Mouse (Mus musculus): ENCODE measurements around the gene Slc16a3. TPM values are rescaled to one million over a fixed set of nuclear protein-coding genes. Genes with fewer than 3 reads are reported as not detected.

Slc16a3 gene
- total and polyA plus RNA-seq, 3 experiments, result 4.3 to 15.5 (median 13.1) TPM

- no peaks in the 10 kb centered on the region for H3K9me3 ChIP-seq (replicated peaks)
- ATAC-seq (ENCODE audit: extremely low read depth, insufficient number of reproducible peaks, low FRiP score, poor library complexity, severe bottlenecking) (no peak), DNase-seq (ENCODE audit: low spot score) (no peak)
- peaks cover 61% of the 10 kb centered on the region for H3K36me3 ChIP-seq (replicated peaks)
- no peak for TF ChIP-seq GATA2 (IDR thresholded peaks at IDR 0.05; ENCODE audit: borderline replicate concordance, low read depth, low read length)
- TF ChIP-seq GATA1 (IDR thresholded peaks at IDR 0.05; ENCODE audit: borderline replicate concordance, low read length), result no peak
- no peak for TF ChIP-seq TAL1 (conservative IDR thresholded peaks at IDR 0.05; ENCODE audit: low read depth, low read length)
- no peak for TF ChIP-seq POLR2AphosphoS5 (IDR thresholded peaks at IDR 0.05; ENCODE audit: insufficient replicate concordance, low read depth, low read length)
- no peak overlapping the region for H3K4me3 ChIP-seq (ENCODE audit: low read depth, low read length)
- peaks cover 45% of the 10 kb centered on the region for H3K4me1 ChIP-seq (ENCODE audit: insufficient read depth, low read depth, low read length)
- no peaks in the 10 kb centered on the region for H3K27me3 ChIP-seq (ENCODE audit: insufficient read depth, low read length)
Observed at GRCm38 (mm10) chr11:120993586-120993985, 45.3 kb downstream of the Slc16a3 start.

GRCm38 (mm10) chr11:120994741-120995140, 46.5 kb downstream of the Slc16a3 start:
- peaks cover 33% of the 10 kb centered on the region for H3K4me1 ChIP-seq (ENCODE audit: insufficient read depth, low read depth, low read length)
- no peak for ATAC-seq (ENCODE audit: extremely low read depth, insufficient number of reproducible peaks, low FRiP score, poor library complexity, severe bottlenecking)
- H3K36me3 ChIP-seq (replicated peaks), result peaks cover 50% of the 10 kb centered on the region
- H3K27me3 ChIP-seq (ENCODE audit: insufficient read depth, low read length), result no peaks in the 10 kb centered on the region
- no peaks in the 10 kb centered on the region for H3K9me3 ChIP-seq (replicated peaks)
- no peak for TF ChIP-seq TAL1 (conservative IDR thresholded peaks at IDR 0.05; ENCODE audit: low read depth, low read length)
- no peak for TF ChIP-seq CTCF (IDR thresholded peaks at IDR 0.05; ENCODE audit: low read depth, low read length)
- TF ChIP-seq GATA1 (IDR thresholded peaks at IDR 0.05; ENCODE audit: borderline replicate concordance, low read length), result no peak
- TF ChIP-seq POLR2AphosphoS5 (IDR thresholded peaks at IDR 0.05; ENCODE audit: insufficient replicate concordance, low read depth, low read length), result no peak
- TF ChIP-seq GATA2 (IDR thresholded peaks at IDR 0.05; ENCODE audit: borderline replicate concordance, low read depth, low read length), result no peak
- no peak for DNase-seq (ENCODE audit: low spot score)
- no peak overlapping the region for H3K4me3 ChIP-seq (ENCODE audit: low read depth, low read length)

GRCm38 (mm10) chr11:121001966-121002365, 53.7 kb downstream of the Slc16a3 start:
- TF ChIP-seq CTCF (IDR thresholded peaks at IDR 0.05; ENCODE audit: low read depth, low read length), result no peak
- peaks cover 3% of the 10 kb centered on the region; the same call in 1 of the 2 replicates for H3K4me1 ChIP-seq (ENCODE audit: insufficient read depth, low read depth, low read length)
- H3K36me3 ChIP-seq (replicated peaks), result peaks cover 3% of the 10 kb centered on the region
- no peak for ATAC-seq (ENCODE audit: extremely low read depth, insufficient number of reproducible peaks, low FRiP score, poor library complexity, severe bottlenecking)
- no peak overlapping the region for H3K4me3 ChIP-seq (ENCODE audit: low read depth, low read length)
- peaks cover 25% of the 10 kb centered on the region for H3K27me3 ChIP-seq (ENCODE audit: insufficient read depth, low read length)
- H3K9me3 ChIP-seq (replicated peaks), result no peaks in the 10 kb centered on the region
- DNase-seq (ENCODE audit: low spot score), result no peak

DNA sequence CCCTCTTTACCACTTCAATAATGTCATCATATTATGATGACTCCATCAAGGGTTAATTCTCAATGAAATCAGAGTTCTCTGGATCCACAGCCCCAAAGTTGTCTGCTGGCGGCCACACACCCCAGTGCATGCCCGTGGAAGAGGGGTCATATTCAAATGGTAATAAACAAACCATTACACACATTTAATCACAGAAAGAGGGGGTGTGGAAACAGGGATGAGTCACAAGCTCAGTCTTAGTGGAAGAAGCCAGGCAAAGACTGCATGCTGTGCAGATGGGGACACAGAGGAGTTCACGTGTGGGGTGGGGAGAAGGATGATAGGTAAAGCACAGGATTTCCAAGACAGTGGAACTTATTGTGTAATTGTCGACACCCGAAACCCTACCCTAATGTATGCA, 56.0 kb downstream of the Slc16a3 start:
- ATAC-seq (ENCODE audit: extremely low read depth, insufficient number of reproducible peaks, low FRiP score, poor library complexity, severe bottlenecking), result no peak
- H3K4me1 ChIP-seq (ENCODE audit: insufficient read depth, low read depth, low read length), result peaks cover 3% of the 10 kb centered on the region; the same call in 1 of the 2 replicates
- no peak overlapping the region for H3K4me3 ChIP-seq (ENCODE audit: low read depth, low read length)
- H3K9me3 ChIP-seq (replicated peaks), result no peaks in the 10 kb centered on the region
- H3K36me3 ChIP-seq (replicated peaks), result no peaks in the 10 kb centered on the region
- TF ChIP-seq GATA2 (IDR thresholded peaks at IDR 0.05; ENCODE audit: borderline replicate concordance, low read depth, low read length) (no peak), POLR2AphosphoS5 (IDR thresholded peaks at IDR 0.05; ENCODE audit: insufficient replicate concordance, low read depth, low read length) (no peak), CTCF (IDR thresholded peaks at IDR 0.05; ENCODE audit: low read depth, low read length) (no peak), TAL1 (conservative IDR thresholded peaks at IDR 0.05; ENCODE audit: low read depth, low read length) (no peak), GATA1 (IDR thresholded peaks at IDR 0.05; ENCODE audit: borderline replicate concordance, low read length) (no peak)
- H3K27me3 ChIP-seq (ENCODE audit: insufficient read depth, low read length), result peaks cover 37% of the 10 kb centered on the region
- no peak for DNase-seq (ENCODE audit: low spot score)

GRCm38 (mm10) chr11:121006184-121006583, 57.9 kb downstream of the Slc16a3 start:
- Histone ChIP-seq H3K27me3 (ENCODE audit: insufficient read depth, low read length) (peaks cover 46% of the 10 kb centered on the region), H3K4me3 (ENCODE audit: low read depth, low read length) (no peak overlapping the region), H3K36me3 (replicated peaks) (no peaks in the 10 kb centered on the region), H3K4me1 (ENCODE audit: insufficient read depth, low read depth, low read length) (peaks cover 3% of the 10 kb centered on the region; the same call in 1 of the 2 replicates), H3K9me3 (replicated peaks) (no peaks in the 10 kb centered on the region)
- TF ChIP-seq POLR2AphosphoS5 (IDR thresholded peaks at IDR 0.05; ENCODE audit: insufficient replicate concordance, low read depth, low read length), result no peak
- no peak for TF ChIP-seq TAL1 (conservative IDR thresholded peaks at IDR 0.05; ENCODE audit: low read depth, low read length)
- TF ChIP-seq CTCF (IDR thresholded peaks at IDR 0.05; ENCODE audit: low read depth, low read length), result no peak
- TF ChIP-seq GATA2 (IDR thresholded peaks at IDR 0.05; ENCODE audit: borderline replicate concordance, low read depth, low read length), result no peak
- no peak for TF ChIP-seq GATA1 (IDR thresholded peaks at IDR 0.05; ENCODE audit: borderline replicate concordance, low read length)
- no peak for ATAC-seq (ENCODE audit: extremely low read depth, insufficient number of reproducible peaks, low FRiP score, poor library complexity, severe bottlenecking)
- no peak for DNase-seq (ENCODE audit: low spot score)

DNA sequence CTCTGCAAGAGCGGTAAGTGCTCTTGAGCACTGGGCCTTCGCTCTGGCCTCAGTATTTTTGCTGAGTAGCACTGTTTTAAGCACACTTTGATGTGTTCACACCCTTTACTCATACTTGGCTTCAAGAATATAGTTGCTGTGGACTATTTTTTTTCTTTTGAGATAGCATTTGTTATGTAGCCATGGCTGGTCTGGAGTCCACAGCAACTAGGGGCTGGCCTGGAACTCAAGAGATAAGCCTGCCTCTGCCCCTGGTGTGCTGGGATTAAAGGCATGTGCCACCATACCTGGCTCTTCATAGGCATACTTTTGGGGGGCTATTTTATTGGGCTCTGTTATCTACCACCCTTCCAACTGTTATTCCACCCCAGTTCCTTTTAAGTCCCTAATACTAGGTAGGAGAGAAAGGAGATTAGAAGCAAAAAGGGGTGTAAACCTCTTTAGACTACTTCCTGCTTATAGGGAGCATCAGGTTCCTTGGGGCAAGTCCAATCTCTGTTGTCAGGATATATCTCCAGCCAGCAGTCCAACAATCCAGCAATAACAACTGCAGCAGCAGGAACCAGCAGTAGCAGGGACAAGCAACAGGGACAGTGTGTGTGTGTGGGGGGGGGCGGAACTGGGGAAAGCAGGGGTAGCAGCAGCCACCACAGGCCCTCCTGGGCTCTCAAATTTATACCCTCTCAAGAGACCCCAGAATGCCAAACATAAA, 61.9 kb downstream of the Slc16a3 start:
- TF ChIP-seq GATA2 (IDR thresholded peaks at IDR 0.05; ENCODE audit: borderline replicate concordance, low read depth, low read length), result no peak
- TF ChIP-seq TAL1 (conservative IDR thresholded peaks at IDR 0.05; ENCODE audit: low read depth, low read length), result no peak
- TF ChIP-seq GATA1 (IDR thresholded peaks at IDR 0.05; ENCODE audit: borderline replicate concordance, low read length), result no peak
- TF ChIP-seq CTCF (IDR thresholded peaks at IDR 0.05; ENCODE audit: low read depth, low read length), result no peak
- TF ChIP-seq POLR2AphosphoS5 (IDR thresholded peaks at IDR 0.05; ENCODE audit: insufficient replicate concordance, low read depth, low read length), result no peak
- H3K27me3 ChIP-seq (ENCODE audit: insufficient read depth, low read length), result peaks cover 52% of the 10 kb centered on the region
- H3K9me3 ChIP-seq (replicated peaks), result no peaks in the 10 kb centered on the region
- no peaks in the 10 kb centered on the region for H3K36me3 ChIP-seq (replicated peaks)
- H3K4me1 ChIP-seq (ENCODE audit: insufficient read depth, low read depth, low read length), result peaks cover 3% of the 10 kb centered on the region; the same call in 1 of the 2 replicates
- H3K4me3 ChIP-seq (ENCODE audit: low read depth, low read length), result no peak overlapping the region
- DNase-seq (ENCODE audit: low spot score) (no peak), ATAC-seq (ENCODE audit: extremely low read depth, insufficient number of reproducible peaks, low FRiP score, poor library complexity, severe bottlenecking) (no peak)

Other genes starting within 250 kb of the Slc16a3 start
- 250 and 284 TPM in 2 replicates for gene Cenpx, start 234.7 kb upstream of the Slc16a3 start, total RNA-seq (2014; fragmentation: Nextera tagmentation)
- gene Cenpx, start 234.7 kb upstream of the Slc16a3 start, total RNA-seq (2017), result 67.2 and 81.2 TPM in 2 replicates
- gene Cenpx, start 234.7 kb upstream of the Slc16a3 start, polyA plus RNA-seq (2012), result 60.9 and 158 TPM in 2 replicates
- 6.4 and 12.1 TPM in 2 replicates for gene Lrrc45, start 234.6 kb upstream of the Slc16a3 start, total RNA-seq (2014; fragmentation: Nextera tagmentation)
- 20.0 and 22.2 TPM in 2 replicates for gene Lrrc45, start 234.6 kb upstream of the Slc16a3 start, total RNA-seq (2017)
- 23.3 and 25.4 TPM in 2 replicates for gene Lrrc45, start 234.6 kb upstream of the Slc16a3 start, polyA plus RNA-seq (2012)
- gene Rac3, start 227.0 kb upstream of the Slc16a3 start, total RNA-seq (2014; fragmentation: Nextera tagmentation), result 2.1 TPM in 1 of 2 replicates, not detected in the other
- 0.66 and 0.81 TPM in 2 replicates for gene Rac3, start 227.0 kb upstream of the Slc16a3 start, total RNA-seq (2017)
- 1.3 and 2.6 TPM in 2 replicates for gene Rac3, start 227.0 kb upstream of the Slc16a3 start, polyA plus RNA-seq (2012)
- gene Dcxr, start 221.2 kb upstream of the Slc16a3 start, total RNA-seq (2014; fragmentation: Nextera tagmentation), result 16.6 and 37.5 TPM in 2 replicates
- 13.1 and 18.4 TPM in 2 replicates for gene Dcxr, start 221.2 kb upstream of the Slc16a3 start, total RNA-seq (2017)
- 21.0 and 24.2 TPM in 2 replicates for gene Dcxr, start 221.2 kb upstream of the Slc16a3 start, polyA plus RNA-seq (2012)
- not detected in 2 replicates for gene Cbr2, start 216.4 kb upstream of the Slc16a3 start, total RNA-seq (2014; fragmentation: Nextera tagmentation)
- gene Cbr2, start 216.4 kb upstream of the Slc16a3 start, total RNA-seq (2017), result not detected in 2 replicates
- not detected in 2 replicates for gene Cbr2, start 216.4 kb upstream of the Slc16a3 start, polyA plus RNA-seq (2012)
- 568 and 661 TPM in 2 replicates for gene Hmga1b, start 185.7 kb upstream of the Slc16a3 start, total RNA-seq (2014; fragmentation: Nextera tagmentation)
- gene Hmga1b, start 185.7 kb upstream of the Slc16a3 start, total RNA-seq (2017), result 112 and 114 TPM in 2 replicates
- gene Hmga1b, start 185.7 kb upstream of the Slc16a3 start, polyA plus RNA-seq (2012), result 2,501 and 3,141 TPM in 2 replicates
- 18.4 and 24.2 TPM in 2 replicates for gene Rfng, start 164.3 kb upstream of the Slc16a3 start, total RNA-seq (2014; fragmentation: Nextera tagmentation)
- gene Rfng, start 164.3 kb upstream of the Slc16a3 start, total RNA-seq (2017), result 3.5 and 4.1 TPM in 2 replicates
- 55.0 and 67.6 TPM in 2 replicates for gene Rfng, start 164.3 kb upstream of the Slc16a3 start, polyA plus RNA-seq (2012)
- gene Gps1, start 164.2 kb upstream of the Slc16a3 start, total RNA-seq (2014; fragmentation: Nextera tagmentation), result 109 and 111 TPM in 2 replicates
- 110 and 144 TPM in 2 replicates for gene Gps1, start 164.2 kb upstream of the Slc16a3 start, total RNA-seq (2017)
- 65.9 and 66.5 TPM in 2 replicates for gene Gps1, start 164.2 kb upstream of the Slc16a3 start, polyA plus RNA-seq (2012)
- gene Dus1l, start 152.1 kb upstream of the Slc16a3 start, total RNA-seq (2014; fragmentation: Nextera tagmentation), result 63.3 and 67.4 TPM in 2 replicates
- 49.2 and 54.7 TPM in 2 replicates for gene Dus1l, start 152.1 kb upstream of the Slc16a3 start, total RNA-seq (2017)
- 142 and 166 TPM in 2 replicates for gene Dus1l, start 152.1 kb upstream of the Slc16a3 start, polyA plus RNA-seq (2012)
- gene Fasn, start 123.9 kb upstream of the Slc16a3 start, total RNA-seq (2014; fragmentation: Nextera tagmentation), result 88.2 and 116 TPM in 2 replicates
- 66.6 and 69.3 TPM in 2 replicates for gene Fasn, start 123.9 kb upstream of the Slc16a3 start, total RNA-seq (2017)
- 425 and 529 TPM in 2 replicates for gene Fasn, start 123.9 kb upstream of the Slc16a3 start, polyA plus RNA-seq (2012)
- gene Ccdc57, start 15.6 kb upstream of the Slc16a3 start, total RNA-seq (2014; fragmentation: Nextera tagmentation), result 4.2 and 7.0 TPM in 2 replicates
- 2.5 and 2.6 TPM in 2 replicates for gene Ccdc57, start 15.6 kb upstream of the Slc16a3 start, total RNA-seq (2017)
- gene Ccdc57, start 15.6 kb upstream of the Slc16a3 start, polyA plus RNA-seq (2012), result 2.6 and 2.8 TPM in 2 replicates
- gene Csnk1d, start 42.9 kb downstream of the Slc16a3 start, total RNA-seq (2014; fragmentation: Nextera tagmentation), result 116 and 146 TPM in 2 replicates
- gene Csnk1d, start 42.9 kb downstream of the Slc16a3 start, total RNA-seq (2017), result 61.2 and 73.6 TPM in 2 replicates
- gene Csnk1d, start 42.9 kb downstream of the Slc16a3 start, polyA plus RNA-seq (2012), result 195 and 227 TPM in 2 replicates
- gene Cd7, start 90.9 kb downstream of the Slc16a3 start, total RNA-seq (2014; fragmentation: Nextera tagmentation), result not detected in 2 replicates
- not detected in 2 replicates for gene Cd7, start 90.9 kb downstream of the Slc16a3 start, total RNA-seq (2017)
- not detected in 2 replicates for gene Cd7, start 90.9 kb downstream of the Slc16a3 start, polyA plus RNA-seq (2012)
- gene Sectm1b, start 115.1 kb downstream of the Slc16a3 start, total RNA-seq (2014; fragmentation: Nextera tagmentation), result not detected in 2 replicates
- gene Sectm1b, start 115.1 kb downstream of the Slc16a3 start, total RNA-seq (2017), result 0.16 and 0.23 TPM in 2 replicates
- gene Sectm1b, start 115.1 kb downstream of the Slc16a3 start, polyA plus RNA-seq (2012), result not detected in 2 replicates
- gene Sectm1a, start 132.7 kb downstream of the Slc16a3 start, total RNA-seq (2014; fragmentation: Nextera tagmentation), result not detected in 2 replicates
- gene Sectm1a, start 132.7 kb downstream of the Slc16a3 start, total RNA-seq (2017), result 0.38 TPM in 1 of 2 replicates, not detected in the other
- not detected in 2 replicates for gene Sectm1a, start 132.7 kb downstream of the Slc16a3 start, polyA plus RNA-seq (2012)
- gene Tex19.2, start 170.2 kb downstream of the Slc16a3 start, total RNA-seq (2014; fragmentation: Nextera tagmentation), result 6.8 and 7.4 TPM in 2 replicates
- gene Tex19.2, start 170.2 kb downstream of the Slc16a3 start, total RNA-seq (2017), result 8.0 and 10.8 TPM in 2 replicates
- gene Tex19.2, start 170.2 kb downstream of the Slc16a3 start, polyA plus RNA-seq (2012), result 13.2 and 17.1 TPM in 2 replicates
- gene Tex19.1, start 197.7 kb downstream of the Slc16a3 start, total RNA-seq (2014; fragmentation: Nextera tagmentation), result not detected in 2 replicates
- not detected in 2 replicates for gene Tex19.1, start 197.7 kb downstream of the Slc16a3 start, total RNA-seq (2017)
- not detected in 2 replicates for gene Tex19.1, start 197.7 kb downstream of the Slc16a3 start, polyA plus RNA-seq (2012)
- gene Uts2r, start 211.8 kb downstream of the Slc16a3 start, total RNA-seq (2014; fragmentation: Nextera tagmentation), result not detected in 2 replicates
- 0.05 TPM in 1 of 2 replicates, not detected in the other for gene Uts2r, start 211.8 kb downstream of the Slc16a3 start, total RNA-seq (2017)
- not detected in 2 replicates for gene Uts2r, start 211.8 kb downstream of the Slc16a3 start, polyA plus RNA-seq (2012)